Mouse (Mus musculus): ENCODE data around the gene Adcy4. TPM values are rescaled to one million over a fixed set of nuclear protein-coding genes. Genes with fewer than 3 reads are reported as not detected.
A peak's percentile ranks its signal among the peaks of the same experiment; 100 is the strongest.

The Adcy4 gene
- total RNA-seq (2015) (not detected in 2 replicates), total RNA-seq (2017) (0.15 TPM in 1 of 2 replicates, not detected in the other)

DNA sequence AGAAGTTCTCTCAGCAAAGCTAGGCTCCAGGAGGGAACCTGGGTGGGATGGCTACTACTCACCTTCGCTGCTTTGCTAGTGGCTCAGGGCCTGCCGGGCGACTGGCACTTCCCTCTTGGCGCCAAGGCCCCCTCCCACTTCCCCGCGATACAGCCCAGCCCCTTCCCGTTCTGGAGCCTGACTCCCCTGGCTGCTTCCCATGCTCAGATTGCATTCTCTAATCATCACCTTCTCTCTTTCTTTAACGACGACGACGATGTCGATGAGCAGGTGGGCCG, at the start of gene Adcy4:
Gene Adcy4 (minus strand): TSS at position 138 of the 278 bp plus-strand sequence.
- no peak for ATAC-seq (ENCODE audit: poor library complexity, severe bottlenecking)

- ATAC-seq (ENCODE audit: poor library complexity, severe bottlenecking): no peak
Measured at GRCm38 (mm10) chr14:55833126-55833525, 49.2 kb upstream of the Adcy4 start.

DNA sequence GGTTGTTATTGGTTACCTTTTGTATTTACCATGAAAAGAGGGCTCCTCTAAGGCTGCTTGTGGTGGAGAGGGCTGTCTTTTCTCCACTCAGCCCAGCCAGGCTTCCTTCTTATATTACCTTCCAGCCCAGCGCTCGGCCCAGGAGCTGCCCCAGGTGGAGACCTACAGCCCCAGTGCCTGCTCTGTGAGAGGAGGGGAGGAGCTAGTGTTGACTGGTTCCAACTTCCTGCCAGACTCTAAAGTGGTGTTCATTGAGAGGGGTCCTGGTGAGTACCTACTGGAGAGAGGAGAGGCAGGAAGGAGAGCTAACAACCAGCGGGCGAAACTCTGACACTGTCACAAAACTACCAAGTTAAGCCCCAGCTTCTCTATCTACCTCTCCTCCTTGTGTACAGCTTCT, 46.4 kb upstream of the Adcy4 start:
- no peak for ATAC-seq (ENCODE audit: poor library complexity, severe bottlenecking)

GRCm38 (mm10) chr14:55829854-55830253, 46.0 kb upstream of the Adcy4 start:
- ATAC-seq (ENCODE audit: poor library complexity, severe bottlenecking): no peak

- ATAC-seq (ENCODE audit: poor library complexity, severe bottlenecking): no peak
Measured at GRCm38 (mm10) chr14:55828716-55829263, 44.9 kb upstream of the Adcy4 start.

- no peak for ATAC-seq (ENCODE audit: poor library complexity, severe bottlenecking)
Measured at GRCm38 (mm10) chr14:55826551-55827340, 42.9 kb upstream of the Adcy4 start.

GRCm38 (mm10) chr14:55826142-55826541, 42.2 kb upstream of the Adcy4 start:
- no peak for ATAC-seq (ENCODE audit: poor library complexity, severe bottlenecking)

- ATAC-seq (ENCODE audit: poor library complexity, severe bottlenecking): no peak
Measured at GRCm38 (mm10) chr14:55825216-55826051, 41.5 kb upstream of the Adcy4 start.

- no peak for ATAC-seq (ENCODE audit: poor library complexity, severe bottlenecking)
Measured at GRCm38 (mm10) chr14:55824481-55825215, 40.8 kb upstream of the Adcy4 start.

DNA sequence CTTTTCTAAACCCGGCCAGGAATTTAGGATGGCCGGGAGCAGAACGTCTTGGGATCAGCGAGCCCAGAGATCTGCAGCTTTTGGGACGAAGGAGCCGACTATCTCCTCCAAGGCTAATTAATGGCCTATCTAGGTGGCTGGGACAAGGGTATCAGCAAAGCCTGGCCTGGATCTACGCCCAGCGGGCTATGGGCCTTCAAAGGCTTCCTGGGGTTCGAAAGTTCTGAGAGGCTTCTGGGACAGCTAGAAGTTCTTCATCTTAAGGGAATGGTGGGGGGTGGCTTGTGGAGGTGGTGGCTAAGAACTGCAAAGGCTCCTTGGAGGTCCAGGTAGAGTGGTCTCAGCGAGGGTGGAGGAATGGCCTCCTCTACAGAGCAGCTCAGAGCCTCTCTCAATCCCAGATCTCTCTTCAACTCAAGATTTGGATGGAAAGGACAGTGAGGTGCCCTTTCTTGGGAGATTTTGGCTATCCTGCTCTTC, 40.1 kb upstream of the Adcy4 start:
- ATAC-seq (ENCODE audit: poor library complexity, severe bottlenecking): no peak

DNA sequence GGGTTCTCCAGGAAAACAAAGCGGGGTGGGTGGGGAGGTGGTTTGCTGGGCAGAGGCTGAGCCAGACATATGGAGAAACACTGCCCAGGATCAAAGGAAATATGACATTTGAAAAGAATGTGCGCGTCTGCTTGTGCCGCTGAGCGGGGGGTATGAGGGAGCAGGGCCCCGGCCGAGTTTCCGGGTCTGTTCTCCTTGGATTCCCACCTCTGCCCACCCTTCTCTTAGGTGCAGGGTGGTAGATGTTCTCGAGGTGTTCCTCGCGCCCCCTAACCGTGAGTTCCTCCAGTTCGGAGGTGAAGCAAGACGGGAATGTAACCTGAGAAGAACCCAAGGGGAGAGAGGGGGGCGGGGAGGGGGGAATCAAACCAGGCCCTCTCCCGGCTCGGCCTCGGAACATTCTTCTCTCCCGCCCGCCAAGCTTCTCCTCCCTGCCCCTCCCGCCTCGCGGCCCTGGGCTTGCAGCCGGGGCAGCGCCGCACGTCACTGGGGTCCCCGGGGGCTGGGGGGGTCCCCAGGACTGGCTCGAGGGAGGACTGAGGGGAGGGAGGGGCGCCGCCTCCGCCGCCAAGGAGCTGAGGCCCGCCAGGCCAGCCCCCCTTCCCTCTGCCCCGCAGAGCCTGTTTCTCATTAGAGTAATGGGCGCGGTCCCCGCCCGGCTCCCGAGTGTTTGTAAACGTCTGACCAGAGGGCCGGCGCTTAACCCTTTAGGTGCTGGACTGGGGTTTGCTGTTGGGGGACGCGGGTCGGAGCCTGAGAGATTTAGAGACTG, 39.3 kb upstream of the Adcy4 start, which contains the start of gene Nfatc4:
Gene Nfatc4 (plus strand): TSS at position 154 of the 772 bp plus-strand sequence.
- no peak for ATAC-seq (ENCODE audit: poor library complexity, severe bottlenecking)

DNA sequence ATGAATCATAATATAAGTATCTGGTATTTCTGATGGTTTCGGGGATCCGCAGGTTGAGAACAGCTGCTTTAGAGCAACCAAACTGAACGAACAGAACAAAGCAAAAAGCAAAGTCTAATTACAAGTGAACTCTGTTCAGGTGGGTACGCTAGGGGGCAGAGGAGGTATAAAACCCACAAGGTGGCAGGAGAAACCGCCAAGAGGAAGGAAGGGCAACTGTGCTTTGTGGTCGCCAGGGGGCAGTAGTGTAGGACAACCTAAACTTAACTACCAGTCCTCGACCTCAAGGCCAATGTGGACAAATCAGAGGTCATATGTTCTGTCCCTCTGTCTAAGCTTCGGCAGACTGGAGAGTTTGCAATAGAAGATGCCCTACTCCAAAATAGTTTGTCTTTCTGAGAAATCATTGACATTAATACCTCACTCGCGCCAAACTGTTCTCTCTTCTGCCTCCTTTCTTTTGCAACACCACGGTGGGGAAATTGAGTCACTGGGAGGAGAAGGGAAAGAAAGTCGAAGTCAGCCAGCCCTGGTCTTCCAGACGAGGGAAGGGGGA, 38.6 kb upstream of the Adcy4 start:
- ATAC-seq (ENCODE audit: poor library complexity, severe bottlenecking): peak; percentile 91

GRCm38 (mm10) chr14:55820576-55820975, 36.7 kb upstream of the Adcy4 start:
- ATAC-seq (ENCODE audit: poor library complexity, severe bottlenecking): no peak

DNA sequence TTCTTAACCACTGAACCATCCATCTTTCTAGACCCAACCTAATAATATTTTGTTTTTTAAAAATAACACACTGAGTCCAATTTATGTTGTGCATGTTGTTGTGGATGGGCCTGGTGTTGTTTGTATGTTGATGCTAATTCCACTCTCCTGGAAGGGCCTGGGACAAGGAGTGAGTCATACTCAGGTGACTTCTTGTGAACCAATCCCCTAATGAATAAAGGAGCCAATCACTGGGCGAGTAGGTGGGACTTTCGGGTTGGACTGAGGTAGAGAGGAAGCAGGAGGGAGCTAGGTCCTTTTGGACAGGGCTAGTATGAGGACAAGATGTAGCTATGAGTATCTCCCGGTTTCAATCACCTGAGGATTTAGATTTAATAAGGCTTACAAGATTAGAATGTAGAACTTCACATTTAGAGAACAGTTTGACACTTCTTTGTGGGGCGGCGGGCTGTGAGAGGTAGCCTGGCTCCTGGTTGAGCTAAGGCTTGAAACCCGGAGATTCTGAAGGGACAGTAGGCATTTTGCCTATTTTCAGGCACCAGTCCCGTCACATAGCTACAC, 36.0 kb upstream of the Adcy4 start:
- no peak for ATAC-seq (ENCODE audit: poor library complexity, severe bottlenecking)

DNA sequence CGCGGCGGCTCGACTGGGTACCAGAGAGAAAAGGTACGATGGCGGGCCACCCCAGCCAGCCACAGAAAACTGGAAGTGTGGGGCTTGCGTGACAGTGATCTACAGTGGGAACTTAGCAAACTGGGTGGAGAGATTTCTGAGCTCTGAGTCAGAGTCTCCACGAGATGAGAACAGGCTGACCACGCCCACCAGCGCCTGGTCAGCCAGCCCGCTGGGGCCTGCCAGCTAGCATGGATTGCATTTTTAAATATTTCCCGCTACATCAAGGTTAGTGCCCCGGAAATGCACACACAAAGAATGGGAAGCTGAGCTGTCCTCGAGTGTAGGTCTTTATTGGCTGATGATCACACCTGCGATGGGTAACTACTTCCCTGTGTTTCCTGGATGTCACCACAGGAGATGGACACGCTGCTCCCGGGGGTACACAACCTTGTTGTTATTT, 31.4 kb upstream of the Adcy4 start:
- peak; percentile 71 for ATAC-seq (ENCODE audit: poor library complexity, severe bottlenecking)

DNA sequence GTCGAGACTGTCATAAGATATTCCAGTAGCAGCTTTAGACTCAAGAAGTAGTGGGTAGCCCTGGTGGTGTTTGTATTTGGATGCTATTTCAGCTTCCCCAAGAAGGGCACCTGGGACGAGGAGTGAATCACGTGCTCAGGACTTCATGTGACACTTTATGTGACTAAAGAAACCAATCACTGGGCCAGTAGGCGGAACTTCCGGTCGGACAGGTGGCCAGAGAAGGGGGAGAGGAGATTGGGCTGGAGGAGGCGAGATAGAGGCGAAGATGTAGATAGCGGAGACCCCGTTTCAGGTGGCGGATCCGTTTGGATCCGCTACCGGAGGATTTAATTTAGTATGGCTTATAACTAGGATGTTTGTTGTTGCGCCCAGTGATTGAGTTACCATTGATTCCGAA, 31.0 kb upstream of the Adcy4 start:
- ATAC-seq (ENCODE audit: poor library complexity, severe bottlenecking): 0 out of 2 replicates have a peak, but pooled peaks have one; percentile 38

DNA sequence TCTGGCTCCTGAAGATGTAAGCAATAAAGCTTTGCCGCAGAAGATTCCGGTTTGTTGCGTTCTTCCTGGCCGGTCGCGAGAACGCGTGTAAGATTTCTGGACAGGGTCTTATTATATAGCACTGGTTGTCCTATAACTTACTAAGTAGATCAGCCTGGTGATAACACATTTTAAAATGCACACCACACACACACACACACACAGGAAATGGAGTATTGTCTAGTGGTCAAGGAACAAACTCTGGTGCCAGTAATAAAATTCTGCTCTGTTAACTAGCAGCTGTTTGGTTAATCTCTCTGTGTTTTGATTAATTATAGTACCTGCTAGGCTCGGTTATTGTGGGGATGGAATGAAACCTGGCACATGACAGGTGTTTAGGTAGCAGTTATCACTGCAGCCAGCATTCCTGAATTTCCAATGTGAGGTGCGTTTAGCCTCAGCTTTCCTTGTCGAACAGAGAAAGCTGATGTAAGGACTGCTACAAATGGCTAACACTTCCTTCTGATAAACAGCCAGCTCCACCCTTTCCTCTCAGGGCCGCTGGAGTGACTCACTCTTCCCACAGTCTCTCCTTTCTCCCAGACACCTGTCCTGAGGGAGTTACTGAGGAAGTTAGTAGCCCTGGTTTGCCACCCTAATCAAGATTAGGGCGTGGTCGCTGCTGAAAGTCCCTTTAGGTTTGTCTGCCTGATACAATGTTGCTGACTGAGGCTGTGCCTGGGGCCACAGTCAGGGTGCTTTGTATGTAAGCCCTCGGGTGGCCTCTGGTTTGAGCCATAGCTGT, 11.7 kb upstream of the Adcy4 start:
- no peak for ATAC-seq (ENCODE audit: poor library complexity, severe bottlenecking)

GRCm38 (mm10) chr14:55793946-55794345, 10.1 kb upstream of the Adcy4 start:
- ATAC-seq (ENCODE audit: poor library complexity, severe bottlenecking): no peak

DNA sequence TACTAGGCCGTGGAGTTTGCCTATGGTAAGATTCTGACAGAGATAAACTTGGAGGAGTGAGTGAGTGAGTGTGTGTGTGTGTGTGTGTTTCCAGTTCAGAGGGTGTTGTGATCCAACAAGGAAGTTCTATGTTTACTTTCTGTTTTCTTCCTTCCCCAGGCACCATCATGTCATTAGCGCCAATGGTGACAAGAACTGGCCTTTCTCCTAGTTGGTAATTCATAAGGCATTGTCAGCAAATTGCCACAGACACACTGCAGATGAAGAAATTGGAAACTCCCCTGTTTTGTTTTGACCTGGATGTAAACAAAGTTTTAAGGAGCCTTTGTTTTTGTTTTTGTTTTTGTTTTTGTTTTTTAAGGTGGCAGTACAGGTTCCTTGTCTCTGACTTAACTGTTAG, 9.6 kb upstream of the Adcy4 start:
- no peak for ATAC-seq (ENCODE audit: poor library complexity, severe bottlenecking)
